Mouse (Mus musculus) 416B (cell line): ENCODE data around the gene Osm.
A peak's percentile ranks its signal among the peaks of the same experiment; 100 is the strongest.

Source experiments
- DNase-seq: peaks from one replicate; pipeline ENCODE4 v3.0.0; 2011; ENCODE audit warnings: low read depth

Gene Osm

GRCm38 (mm10) chr11:4235665-4236545 lies at the start of gene Osm:
Osm (plus strand) TSS chr11:4236420.
- DNase-seq = peak; percentile 94

- peak; percentile 95 for DNase-seq
Measured at GRCm38 (mm10) chr11:4186486-4187317, 49.5 kb upstream of the Osm start, which contains the start of gene Tbc1d10a. Tbc1d10a (plus strand) TSS chr11:4186789.

GRCm38 (mm10) chr11:4187318-4187700 lies 48.9 kb upstream of the Osm start:
- no peak for DNase-seq

DNA sequence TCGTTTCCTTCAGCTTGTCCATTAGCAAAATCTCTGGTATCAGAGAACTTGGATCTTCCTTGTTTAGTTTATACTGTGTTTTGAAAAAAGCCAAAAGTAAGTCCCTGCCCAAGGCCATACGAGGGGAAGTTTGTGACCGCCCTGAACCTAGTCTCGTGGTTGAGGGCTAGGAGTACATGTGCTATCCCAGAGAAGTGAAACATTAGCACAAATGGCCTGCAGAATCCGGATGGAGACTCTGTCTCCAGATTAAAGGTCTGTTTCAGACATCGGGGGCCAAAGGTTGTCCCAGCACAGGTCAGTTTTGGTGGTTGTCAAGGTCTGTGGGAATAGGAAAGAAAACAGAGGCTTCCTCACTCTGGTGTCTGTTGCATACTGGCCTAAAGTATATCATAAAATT lies 47.0 kb upstream of the Osm start:
- no peak for DNase-seq

DNA sequence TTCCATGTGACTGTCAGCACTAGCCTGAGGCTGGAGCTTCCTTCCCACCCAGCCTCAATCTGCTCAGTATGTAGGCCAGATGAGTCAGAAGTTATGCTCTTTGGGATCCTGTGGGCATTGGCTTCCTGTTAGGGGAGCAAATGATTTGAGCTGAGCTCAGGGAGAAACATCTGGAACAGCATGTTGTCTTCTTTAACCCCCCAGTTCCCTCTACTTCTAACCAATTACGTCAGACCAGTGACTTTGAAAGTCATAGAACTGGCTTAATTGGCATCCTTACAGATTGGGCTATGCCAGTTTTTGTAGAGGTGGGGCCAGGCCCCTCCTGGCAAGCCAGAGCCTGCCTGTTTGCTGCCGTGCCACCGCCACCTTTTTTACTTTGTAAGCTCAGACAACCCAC lies 45.5 kb upstream of the Osm start:
- DNase-seq = no peak

DNA sequence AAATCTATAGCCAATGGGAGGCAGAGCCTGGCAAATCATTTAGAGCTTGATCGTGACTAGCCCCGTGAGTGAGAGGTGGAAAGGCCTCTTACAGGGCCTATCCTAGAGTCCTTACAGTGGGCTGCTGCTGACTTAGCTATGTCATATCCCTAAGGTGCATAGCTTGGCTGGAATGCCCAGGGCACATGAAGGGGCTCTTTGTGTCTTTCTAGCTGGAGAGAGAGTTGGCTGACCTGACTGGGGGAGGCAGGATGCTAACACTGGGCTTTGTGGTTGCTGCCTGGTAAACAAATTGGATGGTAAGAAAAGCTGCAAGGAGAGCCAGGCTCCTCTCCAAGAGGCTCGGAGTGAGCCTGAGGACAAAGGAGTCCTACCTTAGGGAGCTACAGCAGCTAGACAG lies 43.5 kb upstream of the Osm start:
- DNase-seq = no peak

- no peak for DNase-seq
Measured at GRCm38 (mm10) chr11:4193420-4193819, 42.8 kb upstream of the Osm start.

DNA sequence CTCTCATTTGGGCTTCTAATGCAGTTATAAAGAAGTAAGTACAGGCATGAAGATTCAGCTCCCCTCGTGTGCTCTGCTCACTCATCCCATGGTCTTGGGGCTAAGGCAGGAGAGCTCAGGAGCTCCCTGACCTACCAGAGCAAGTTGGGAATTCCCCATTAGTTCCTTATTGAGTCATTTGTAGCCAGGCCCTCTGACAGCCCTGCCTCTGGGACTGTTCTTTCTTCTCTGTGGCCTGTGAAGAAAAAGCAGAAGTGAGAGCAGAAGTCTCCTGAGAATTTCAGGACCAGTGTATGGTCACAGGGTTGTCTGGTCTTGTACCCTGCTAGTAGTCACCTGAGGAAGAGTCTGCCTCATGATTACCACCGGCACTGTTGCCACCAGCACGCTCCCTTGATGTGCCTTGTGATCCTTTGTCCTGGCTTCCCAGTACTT lies 40.6 kb upstream of the Osm start:
- DNase-seq = peak; percentile 41

DNA sequence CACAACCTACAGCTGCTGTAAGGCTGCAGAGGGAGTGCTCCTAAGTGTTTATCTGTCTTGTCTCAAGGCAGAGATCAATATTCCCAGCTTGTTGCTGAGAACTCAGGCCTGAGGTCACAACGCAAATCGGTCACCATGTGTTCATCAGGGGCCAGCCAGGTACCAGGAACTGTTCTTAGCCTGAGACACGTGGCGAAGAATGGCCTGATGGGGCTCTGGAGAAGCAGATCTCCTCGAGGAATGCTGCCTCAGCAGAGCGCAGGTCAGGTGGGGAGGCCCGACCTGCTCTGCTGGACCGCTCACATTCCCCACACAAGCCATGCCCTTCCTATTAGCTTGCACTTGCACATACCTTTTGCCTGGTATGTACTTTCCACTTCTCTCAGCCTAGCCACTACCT lies 39.6 kb upstream of the Osm start:
- no peak for DNase-seq

DNA sequence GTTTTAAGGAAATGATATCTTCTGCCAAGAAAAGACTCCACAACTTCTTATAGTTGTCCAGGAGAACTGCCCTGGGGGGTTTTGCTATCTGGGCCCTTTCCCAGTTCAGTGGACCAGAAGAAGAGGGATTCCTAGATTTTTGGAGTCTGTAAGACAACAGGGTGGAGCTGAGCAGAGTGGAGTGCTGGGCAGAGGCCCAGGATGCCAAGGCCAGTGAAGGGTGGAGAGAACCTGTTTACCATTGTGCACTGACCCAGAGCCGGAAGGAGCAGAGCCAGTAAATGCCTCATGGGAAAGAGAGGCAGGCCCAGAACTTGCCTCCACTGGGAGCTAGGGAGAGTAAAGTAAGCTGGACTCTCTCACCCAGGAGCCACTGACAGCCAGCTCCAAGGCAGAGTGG lies 38.5 kb upstream of the Osm start:
- no peak for DNase-seq

- no peak for DNase-seq
Measured at GRCm38 (mm10) chr11:4201981-4202700, 34.1 kb upstream of the Osm start.

DNA sequence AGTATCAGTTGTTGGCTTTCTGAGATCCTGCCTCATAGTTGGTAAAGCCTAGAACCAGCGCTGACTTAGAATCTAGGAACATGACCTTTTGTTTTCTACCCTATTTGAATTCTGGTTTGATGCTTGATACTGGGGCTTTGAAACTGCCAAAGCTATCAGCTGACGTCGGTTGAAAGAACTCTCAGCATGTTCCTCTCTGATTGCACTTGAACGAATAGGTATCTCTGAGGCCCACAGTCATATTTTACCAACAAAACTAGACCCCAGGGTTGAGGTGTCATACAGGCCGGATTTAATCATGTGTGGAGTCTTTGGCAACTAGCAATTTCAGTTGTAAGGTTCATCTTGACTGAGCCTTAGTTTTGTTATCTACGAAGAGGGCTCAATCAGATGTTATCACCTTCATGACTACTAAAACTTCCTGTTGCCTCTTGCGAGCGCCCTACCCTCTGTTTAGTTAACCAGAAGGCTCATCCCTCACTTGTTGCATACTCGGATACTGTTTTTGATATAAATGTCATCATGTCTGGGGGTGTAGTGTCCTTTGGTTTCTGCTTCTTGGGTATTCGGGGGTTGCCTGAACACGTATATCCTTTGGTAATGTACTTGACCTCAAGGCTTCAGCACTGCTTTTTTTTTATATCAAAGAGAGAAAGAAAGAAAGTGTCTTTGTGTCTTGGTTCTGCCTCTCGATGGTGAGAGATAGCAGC lies 33.1 kb upstream of the Osm start:
- DNase-seq = peak; percentile 36

- DNase-seq = no peak
Measured at GRCm38 (mm10) chr11:4203705-4204074, 32.5 kb upstream of the Osm start.

GRCm38 (mm10) chr11:4205097-4205655 lies 31.0 kb upstream of the Osm start:
- DNase-seq = no peak

DNA sequence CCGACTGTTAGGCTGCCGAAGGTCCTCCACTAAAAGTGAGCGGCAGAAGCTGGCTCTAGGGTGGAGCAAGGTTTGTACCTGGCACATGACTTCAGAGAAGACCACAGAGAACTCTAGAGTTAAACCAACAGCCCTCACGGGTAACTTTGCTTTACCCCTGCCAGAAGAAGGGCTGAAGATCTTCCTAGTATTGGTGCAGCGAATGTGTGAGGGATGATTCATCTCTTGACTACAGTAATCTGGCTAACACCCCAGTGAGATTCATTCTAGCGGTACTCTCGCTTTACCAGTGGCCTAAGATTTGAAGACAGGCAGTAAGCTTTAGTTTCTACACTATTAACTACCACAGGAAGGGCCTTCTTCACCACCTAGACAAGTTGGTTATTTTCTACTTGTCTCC lies 30.3 kb upstream of the Osm start:
- no peak for DNase-seq

- no peak for DNase-seq
Measured at GRCm38 (mm10) chr11:4206563-4206962, 29.7 kb upstream of the Osm start.

DNA sequence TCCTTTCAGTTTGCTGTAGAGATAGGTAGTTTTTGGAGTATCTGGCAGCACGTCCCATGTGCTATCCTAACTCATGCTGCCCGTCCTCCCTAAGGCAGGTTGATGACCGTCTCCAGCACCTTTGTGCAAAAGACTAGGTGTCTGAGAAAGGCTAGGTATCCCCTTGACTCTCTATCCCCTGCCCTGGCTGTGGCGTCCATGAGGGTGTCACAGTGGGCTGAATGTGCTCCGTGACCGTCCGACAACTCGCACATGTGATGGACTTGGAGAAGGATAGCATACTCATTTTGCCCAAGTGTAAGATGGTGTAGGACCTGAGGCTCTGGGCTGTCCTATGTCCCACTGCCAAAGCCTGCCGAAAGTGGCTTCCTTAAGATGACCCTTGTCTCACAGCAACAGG lies 28.6 kb upstream of the Osm start:
- no peak for DNase-seq

DNA sequence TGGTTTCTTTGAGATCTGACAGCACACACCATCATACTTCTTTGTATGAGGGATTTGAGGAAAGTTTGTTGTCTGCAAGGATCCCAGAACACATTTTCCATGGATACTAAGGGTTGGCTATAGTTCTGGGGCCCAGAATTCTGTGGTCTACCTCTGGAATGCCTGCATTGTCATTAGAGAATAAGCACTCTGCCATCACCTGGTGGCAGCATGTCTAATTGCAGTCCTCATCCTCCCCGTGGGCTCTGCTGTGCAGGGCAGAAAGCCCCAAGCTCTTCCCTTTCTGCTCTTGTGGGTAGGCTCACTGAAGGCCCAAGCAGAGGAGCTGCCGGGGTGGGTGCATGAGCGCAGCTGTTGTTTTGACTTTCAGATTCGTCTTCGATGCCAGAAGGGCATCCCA lies 26.7 kb upstream of the Osm start:
- DNase-seq = no peak

- no peak for DNase-seq
Measured at GRCm38 (mm10) chr11:4210786-4211185, 25.4 kb upstream of the Osm start.

DNA sequence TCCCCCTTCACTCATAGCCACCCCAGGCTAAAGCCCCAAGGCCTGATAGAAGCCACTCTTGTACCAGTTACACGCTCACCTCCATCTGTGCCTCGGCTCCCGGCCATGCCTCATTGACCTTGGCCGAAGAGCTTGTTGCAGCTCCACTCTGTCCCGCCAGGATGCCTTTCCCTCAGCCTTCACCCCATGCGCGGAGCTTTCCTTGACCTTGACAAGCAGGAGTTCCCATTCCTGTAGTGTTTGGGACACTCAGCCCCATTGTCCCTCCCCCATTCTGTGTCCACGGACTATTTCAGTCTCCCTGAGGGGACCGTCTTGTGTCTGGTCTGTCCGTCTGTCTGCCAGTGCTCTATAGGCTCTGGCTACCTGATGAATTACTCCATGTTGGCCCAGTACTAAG lies 23.1 kb upstream of the Osm start:
- DNase-seq = no peak

- DNase-seq = no peak
Measured at GRCm38 (mm10) chr11:4214572-4214971, 21.6 kb upstream of the Osm start.

DNA sequence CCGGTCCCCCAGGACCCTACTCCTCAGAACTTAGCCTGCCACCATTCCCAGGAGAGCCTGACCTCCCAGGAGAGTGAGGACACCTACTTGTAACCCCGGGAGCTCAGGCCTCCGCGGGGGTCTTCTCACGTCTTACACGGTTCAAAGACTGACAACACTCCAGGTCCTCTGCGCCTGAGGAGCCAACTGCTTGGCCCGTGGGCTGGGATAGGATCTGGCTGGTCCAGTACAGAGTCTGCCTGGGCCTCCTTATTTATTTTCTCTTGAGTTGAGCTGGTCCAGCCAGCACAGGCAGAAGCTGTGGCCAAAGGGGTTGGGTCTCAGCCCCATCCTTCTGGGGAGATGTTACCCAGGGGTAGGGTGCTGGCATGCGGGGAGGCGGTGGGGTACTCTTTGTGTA lies 21.2 kb upstream of the Osm start:
- no peak for DNase-seq
